Mouse (Mus musculus): ENCODE measurements around the gene Aadacl4. TPM values are rescaled to one million over a fixed set of nuclear protein-coding genes. Genes with fewer than 3 reads are reported as not detected.
"Not testable (repeated sequence)": the region's sequence is repeated elsewhere in the genome, so short reads cannot be mapped to it uniquely, and the experiment has no call there.

Aadacl4 gene
- not detected for polyA plus RNA-seq (2012; fragmentation: generic; extraction: Trizol)
- long read RNA-seq, experiment 1 = 0 reads
- long read RNA-seq, experiment 2 = 0 reads

- no peaks in the 10 kb centered on the region for H3K36me3 ChIP-seq (ENCODE audit: control insufficient read depth, insufficient read depth)
- H3K79me2 ChIP-seq (ENCODE audit: control insufficient read depth, insufficient read depth) = no peaks in the 10 kb centered on the region
- no peak for TF ChIP-seq FOSL1 (IDR thresholded peaks at IDR 0.05; ENCODE audit: insufficient read depth, low read length, poor library complexity, severe bottlenecking)
- TF ChIP-seq MYOD1 (IDR thresholded peaks at IDR 0.05; ENCODE audit: control insufficient read depth, insufficient read length, low read depth) = no peak
- TF ChIP-seq CTCF (IDR thresholded peaks at IDR 0.05; ENCODE audit: control insufficient read depth, insufficient read depth, insufficient read length) = no peak
- no peak for TF ChIP-seq MAX (IDR thresholded peaks at IDR 0.05)
- TF ChIP-seq MYOG (IDR thresholded peaks at IDR 0.05; ENCODE audit: control insufficient read depth, extremely low read depth, insufficient read length) = no peak
- no peak for TF ChIP-seq CEBPB (IDR thresholded peaks at IDR 0.05; ENCODE audit: low read depth)
- TF ChIP-seq USF1 (IDR thresholded peaks at IDR 0.05; ENCODE audit: low read depth) = no peak
- no peak within 1 kb of the TSS for H3K4me3 ChIP-seq (ENCODE audit: insufficient read depth, poor library complexity, severe bottlenecking)
- H3ac ChIP-seq (ENCODE audit: control insufficient read depth, insufficient read length, low read depth) = no peak within 1 kb of the TSS
- no peaks in the 10 kb centered on the region for H3K27me3 ChIP-seq (ENCODE audit: control insufficient read depth, insufficient read depth, insufficient read length)
- no peaks in the 10 kb centered on the region for H3K79me3 ChIP-seq (ENCODE audit: low read depth)
Measured at GRCm38 (mm10) chr4:144613407-144613806, at the start of gene Aadacl4. Gene Aadacl4, plus strand, starts transcription at chr4:144613707.

- no peaks in the 10 kb centered on the region for H3K27me3 ChIP-seq (ENCODE audit: control insufficient read depth, insufficient read depth, insufficient read length)
- no peak within 1 kb of the TSS for H3ac ChIP-seq (ENCODE audit: control insufficient read depth, insufficient read length, low read depth)
- no peaks in the 10 kb centered on the region for H3K36me3 ChIP-seq (ENCODE audit: control insufficient read depth, insufficient read depth)
- H3K79me3 ChIP-seq (ENCODE audit: low read depth) = no peaks in the 10 kb centered on the region
- no peak within 1 kb of the TSS for H3K4me3 ChIP-seq (ENCODE audit: insufficient read depth, poor library complexity, severe bottlenecking)
- TF ChIP-seq MYOD1 (IDR thresholded peaks at IDR 0.05; ENCODE audit: control insufficient read depth, insufficient read length, low read depth) = no peak
- TF ChIP-seq USF1 (IDR thresholded peaks at IDR 0.05; ENCODE audit: low read depth) = no peak
- TF ChIP-seq MYOG (IDR thresholded peaks at IDR 0.05; ENCODE audit: control insufficient read depth, extremely low read depth, insufficient read length) = no peak
- TF ChIP-seq MAX (IDR thresholded peaks at IDR 0.05) = no peak
- TF ChIP-seq CEBPB (IDR thresholded peaks at IDR 0.05; ENCODE audit: low read depth) = no peak
- TF ChIP-seq FOSL1 (IDR thresholded peaks at IDR 0.05; ENCODE audit: insufficient read depth, low read length, poor library complexity, severe bottlenecking) = no peak
- no peak for TF ChIP-seq CTCF (IDR thresholded peaks at IDR 0.05; ENCODE audit: control insufficient read depth, insufficient read depth, insufficient read length)
- H3K79me2 ChIP-seq (ENCODE audit: control insufficient read depth, insufficient read depth) = no peaks in the 10 kb centered on the region
Measured at GRCm38 (mm10) chr4:144565034-144565433, 48.5 kb upstream of the Aadacl4 start, which contains the start of gene Gm13124. Gene Gm13124, minus strand, starts transcription at chr4:144565134.

GRCm38 (mm10) chr4:144567752-144568151 is 45.8 kb upstream of the Aadacl4 start:
- H3K27me3 ChIP-seq (ENCODE audit: control insufficient read depth, insufficient read depth, insufficient read length) = no peaks in the 10 kb centered on the region
- H3ac ChIP-seq (ENCODE audit: control insufficient read depth, insufficient read length, low read depth) = no peak overlapping the region
- H3K79me2 ChIP-seq (ENCODE audit: control insufficient read depth, insufficient read depth) = no peaks in the 10 kb centered on the region
- H3K79me3 ChIP-seq (ENCODE audit: low read depth) = no peaks in the 10 kb centered on the region
- no peak for TF ChIP-seq MYOG (IDR thresholded peaks at IDR 0.05; ENCODE audit: control insufficient read depth, extremely low read depth, insufficient read length)
- TF ChIP-seq MAX (IDR thresholded peaks at IDR 0.05) = no peak
- no peak for TF ChIP-seq USF1 (IDR thresholded peaks at IDR 0.05; ENCODE audit: low read depth)
- no peak for TF ChIP-seq CTCF (IDR thresholded peaks at IDR 0.05; ENCODE audit: control insufficient read depth, insufficient read depth, insufficient read length)
- TF ChIP-seq CEBPB (IDR thresholded peaks at IDR 0.05; ENCODE audit: low read depth) = no peak
- TF ChIP-seq MYOD1 (IDR thresholded peaks at IDR 0.05; ENCODE audit: control insufficient read depth, insufficient read length, low read depth) = no peak
- TF ChIP-seq FOSL1 (IDR thresholded peaks at IDR 0.05; ENCODE audit: insufficient read depth, low read length, poor library complexity, severe bottlenecking) = no peak
- no peaks in the 10 kb centered on the region for H3K36me3 ChIP-seq (ENCODE audit: control insufficient read depth, insufficient read depth)
- H3K4me3 ChIP-seq (ENCODE audit: insufficient read depth, poor library complexity, severe bottlenecking) = no peak overlapping the region

DNA sequence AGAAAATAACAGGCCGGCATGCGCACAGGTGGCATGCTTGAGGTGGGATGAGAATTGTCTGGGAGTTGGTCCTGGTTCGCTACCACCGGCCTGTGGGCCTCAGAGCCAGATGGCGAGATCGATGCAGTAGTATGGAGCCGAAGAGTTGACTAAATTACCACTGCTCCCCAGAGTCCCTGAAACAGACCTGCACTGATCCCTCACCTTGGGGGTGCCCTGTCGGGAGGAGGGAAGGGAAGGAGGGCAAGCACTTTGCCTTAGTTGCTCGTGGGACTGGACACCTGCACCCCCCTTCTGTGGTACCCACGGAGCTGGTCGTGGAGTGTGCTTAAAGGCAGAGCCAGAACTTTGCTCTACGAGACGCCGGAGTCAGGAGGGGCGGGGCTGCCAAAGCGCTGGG is 27.3 kb upstream of the Aadacl4 start:
- H3K36me3 ChIP-seq (ENCODE audit: control insufficient read depth, insufficient read depth); H3K79me2 ChIP-seq (ENCODE audit: control insufficient read depth, insufficient read depth); H3K4me3 ChIP-seq (ENCODE audit: insufficient read depth, poor library complexity, severe bottlenecking); H3ac ChIP-seq (ENCODE audit: control insufficient read depth, insufficient read length, low read depth); H3K79me3 ChIP-seq (ENCODE audit: low read depth); H3K27me3 ChIP-seq (ENCODE audit: control insufficient read depth, insufficient read depth, insufficient read length): not testable (repeated sequence)

DNA sequence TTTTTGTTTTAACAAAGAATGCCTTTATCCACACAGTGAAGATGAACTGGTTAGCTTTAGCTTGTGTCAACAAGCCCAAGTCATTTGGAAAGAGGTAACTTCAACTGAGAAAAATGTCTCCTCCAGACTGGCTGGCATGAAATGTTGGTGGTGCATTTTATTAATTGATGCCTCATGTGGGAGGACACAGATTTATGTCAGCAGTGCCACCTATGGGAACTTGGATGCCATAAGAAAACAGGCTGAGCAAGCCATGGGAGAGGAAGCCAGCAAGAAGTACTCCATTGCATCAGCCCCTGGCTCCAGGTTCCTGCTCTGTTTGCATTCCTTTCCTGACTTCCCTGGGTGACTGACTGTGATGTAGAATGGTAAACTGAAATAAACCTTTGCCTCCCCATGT is 20.7 kb upstream of the Aadacl4 start:
- H3ac ChIP-seq (ENCODE audit: control insufficient read depth, insufficient read length, low read depth) = no peak overlapping the region
- H3K79me2 ChIP-seq (ENCODE audit: control insufficient read depth, insufficient read depth) = no peaks in the 10 kb centered on the region
- TF ChIP-seq CTCF (IDR thresholded peaks at IDR 0.05; ENCODE audit: control insufficient read depth, insufficient read depth, insufficient read length) (no peak), MYOD1 (IDR thresholded peaks at IDR 0.05; ENCODE audit: control insufficient read depth, insufficient read length, low read depth) (no peak), CEBPB (IDR thresholded peaks at IDR 0.05; ENCODE audit: low read depth) (no peak), USF1 (IDR thresholded peaks at IDR 0.05; ENCODE audit: low read depth) (no peak), MAX (IDR thresholded peaks at IDR 0.05) (no peak), MYOG (IDR thresholded peaks at IDR 0.05; ENCODE audit: control insufficient read depth, extremely low read depth, insufficient read length) (no peak), FOSL1 (IDR thresholded peaks at IDR 0.05; ENCODE audit: insufficient read depth, low read length, poor library complexity, severe bottlenecking) (no peak)
- H3K36me3 ChIP-seq (ENCODE audit: control insufficient read depth, insufficient read depth) = no peaks in the 10 kb centered on the region
- no peaks in the 10 kb centered on the region for H3K27me3 ChIP-seq (ENCODE audit: control insufficient read depth, insufficient read depth, insufficient read length)
- H3K79me3 ChIP-seq (ENCODE audit: low read depth) = no peaks in the 10 kb centered on the region
- H3K4me3 ChIP-seq (ENCODE audit: insufficient read depth, poor library complexity, severe bottlenecking) = no peak overlapping the region

DNA sequence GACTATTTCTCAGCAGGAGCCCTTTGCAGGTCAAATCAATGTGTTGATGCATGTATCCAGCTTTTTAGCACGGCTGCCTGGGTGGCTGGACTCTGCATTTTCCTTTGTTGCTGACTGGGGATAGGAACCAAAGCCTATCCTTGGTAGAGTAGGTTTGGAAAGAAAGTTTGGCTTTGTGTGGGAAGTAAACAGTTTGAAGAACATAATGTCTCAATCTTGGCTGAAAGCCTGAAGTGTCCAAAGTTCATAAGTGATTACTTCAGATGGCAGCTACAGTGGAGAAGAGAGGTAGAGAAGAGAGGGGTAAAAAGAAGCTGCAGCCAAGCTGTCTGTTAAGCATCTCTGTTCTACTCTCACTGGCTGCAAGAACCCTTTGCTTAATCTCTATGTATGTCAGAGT is 1.1 kb downstream of the Aadacl4 start:
- Histone ChIP-seq H3K27me3 (ENCODE audit: control insufficient read depth, insufficient read depth, insufficient read length) (no peaks in the 10 kb centered on the region), H3ac (ENCODE audit: control insufficient read depth, insufficient read length, low read depth) (no peak overlapping the region), H3K79me2 (ENCODE audit: control insufficient read depth, insufficient read depth) (no peaks in the 10 kb centered on the region), H3K36me3 (ENCODE audit: control insufficient read depth, insufficient read depth) (no peaks in the 10 kb centered on the region), H3K4me3 (ENCODE audit: insufficient read depth, poor library complexity, severe bottlenecking) (no peak overlapping the region), H3K79me3 (ENCODE audit: low read depth) (no peaks in the 10 kb centered on the region)
- TF ChIP-seq CTCF (IDR thresholded peaks at IDR 0.05; ENCODE audit: control insufficient read depth, insufficient read depth, insufficient read length) (no peak), CEBPB (IDR thresholded peaks at IDR 0.05; ENCODE audit: low read depth) (no peak), MAX (IDR thresholded peaks at IDR 0.05) (no peak), MYOG (IDR thresholded peaks at IDR 0.05; ENCODE audit: control insufficient read depth, extremely low read depth, insufficient read length) (no peak), USF1 (IDR thresholded peaks at IDR 0.05; ENCODE audit: low read depth) (no peak), FOSL1 (IDR thresholded peaks at IDR 0.05; ENCODE audit: insufficient read depth, low read length, poor library complexity, severe bottlenecking) (no peak), MYOD1 (IDR thresholded peaks at IDR 0.05; ENCODE audit: control insufficient read depth, insufficient read length, low read depth) (no peak)
